Mouse (Mus musculus) lung, postnatal 10 days (tissue): ENCODE results near the gene Umad1.

Source experiments
- DNase-seq: peaks from one replicate; pipeline ENCODE4 v3.0.0; 2021

Umad1 gene

DNA sequence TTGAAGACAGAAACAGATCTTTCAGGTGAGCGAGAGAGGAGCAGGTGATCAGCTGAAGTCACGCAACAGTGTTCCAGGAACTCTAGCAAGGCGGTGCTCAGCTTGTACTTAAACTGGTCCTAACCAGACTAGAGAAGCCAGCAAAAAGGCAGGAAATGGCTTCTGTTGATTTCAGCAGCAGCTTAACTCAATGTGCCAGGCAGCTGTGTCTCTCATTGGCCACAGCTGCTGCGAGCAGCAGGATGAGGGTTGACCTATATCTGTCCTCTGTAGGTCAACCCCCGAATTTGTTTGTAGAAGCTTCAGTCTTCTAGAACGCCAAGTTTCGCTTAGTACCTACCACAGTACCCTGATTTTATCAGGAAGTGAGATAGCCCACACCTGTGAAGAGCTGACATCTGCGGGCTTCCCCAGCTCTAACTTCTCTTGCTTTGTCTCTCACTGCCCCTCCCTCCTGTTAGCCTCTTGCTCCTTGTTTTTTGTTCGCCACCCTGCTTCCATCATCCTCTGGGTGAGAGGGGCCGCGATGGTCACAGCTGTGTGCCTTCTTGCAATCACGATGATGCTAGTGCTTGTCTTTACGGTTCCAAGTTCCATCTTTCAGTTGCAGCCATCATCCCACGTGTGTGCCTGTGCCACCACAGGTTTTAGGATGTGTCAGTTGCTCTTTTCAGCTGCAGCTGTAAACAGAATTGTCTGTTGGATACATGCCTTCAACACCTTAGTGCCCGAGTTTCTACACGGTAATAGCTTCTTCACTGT lies 226.5 kb downstream of the Umad1 start:
- peak; percentile 34 for DNase-seq

DNA sequence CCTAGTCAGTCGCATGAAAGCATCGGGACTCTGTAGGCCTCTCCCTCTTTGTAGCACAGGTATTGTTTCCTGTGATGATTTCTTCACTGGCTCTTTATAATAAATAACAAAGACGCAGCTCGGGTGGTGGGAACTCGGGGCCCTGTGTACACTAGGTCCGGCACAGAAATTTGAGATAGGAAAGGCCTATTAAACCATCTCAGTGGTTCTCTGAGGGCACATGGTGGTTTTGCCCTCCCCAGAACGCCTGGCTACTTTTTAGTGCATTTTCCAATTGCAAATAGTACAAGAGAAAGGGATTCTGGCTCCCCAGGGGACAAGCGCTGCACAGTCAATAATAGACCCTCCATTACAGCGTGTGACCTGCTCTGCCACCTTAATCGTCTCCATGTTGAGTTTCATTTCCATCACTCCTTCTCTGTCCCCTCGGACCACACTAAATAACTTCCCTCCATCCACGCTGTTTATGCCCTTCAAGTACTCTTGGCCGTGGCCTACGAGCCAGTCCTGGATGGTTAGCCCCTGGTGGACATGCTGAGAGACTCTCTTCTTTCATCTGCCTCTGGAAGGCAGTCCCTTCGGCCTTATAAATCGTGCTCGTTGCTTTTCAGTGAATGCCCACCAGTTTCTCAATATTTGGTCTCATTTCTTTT lies 227.4 kb downstream of the Umad1 start:
- no peak for DNase-seq

GRCm38 (mm10) chr6:8487044-8487853 lies 228.2 kb downstream of the Umad1 start:
- no peak for DNase-seq

DNA sequence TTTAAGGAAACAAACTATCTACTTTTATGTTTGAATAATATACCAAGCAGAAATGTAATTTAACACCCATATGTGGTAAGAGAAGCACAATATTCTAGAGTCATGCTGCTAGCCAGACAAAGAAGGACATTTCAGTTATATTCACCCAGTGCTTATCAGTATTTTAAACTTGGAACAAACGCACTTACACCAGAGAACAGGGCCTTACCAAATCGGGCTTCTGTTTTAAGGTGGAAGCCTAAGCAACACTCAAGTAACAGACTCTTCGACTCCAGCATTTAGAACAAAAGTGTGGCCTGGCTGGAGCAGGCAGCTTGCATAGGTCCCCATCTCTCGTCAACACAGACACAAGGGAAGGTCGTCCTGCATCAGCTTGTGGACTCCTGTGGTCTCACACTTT lies 229.2 kb downstream of the Umad1 start:
- no peak for DNase-seq

DNA sequence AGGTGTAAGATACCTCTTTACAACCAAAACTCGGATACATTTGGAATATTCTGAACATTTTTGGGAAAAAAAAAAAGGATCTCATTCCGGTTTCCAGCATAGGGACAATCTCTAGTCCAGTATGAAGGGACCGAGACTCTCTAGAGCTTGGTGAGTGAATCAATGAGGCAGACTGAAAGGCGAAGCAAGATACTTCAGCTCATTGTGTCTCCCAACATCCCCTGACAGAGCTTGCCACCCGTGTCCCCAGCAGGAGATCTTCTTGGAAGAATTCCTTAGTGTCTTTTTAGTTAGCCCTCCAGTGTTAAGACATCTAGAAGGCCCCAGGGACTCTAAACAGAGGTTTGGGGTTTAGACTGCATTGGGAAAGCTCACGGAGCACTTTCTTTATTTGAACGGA lies 230.2 kb downstream of the Umad1 start:
- DNase-seq: no peak

DNA sequence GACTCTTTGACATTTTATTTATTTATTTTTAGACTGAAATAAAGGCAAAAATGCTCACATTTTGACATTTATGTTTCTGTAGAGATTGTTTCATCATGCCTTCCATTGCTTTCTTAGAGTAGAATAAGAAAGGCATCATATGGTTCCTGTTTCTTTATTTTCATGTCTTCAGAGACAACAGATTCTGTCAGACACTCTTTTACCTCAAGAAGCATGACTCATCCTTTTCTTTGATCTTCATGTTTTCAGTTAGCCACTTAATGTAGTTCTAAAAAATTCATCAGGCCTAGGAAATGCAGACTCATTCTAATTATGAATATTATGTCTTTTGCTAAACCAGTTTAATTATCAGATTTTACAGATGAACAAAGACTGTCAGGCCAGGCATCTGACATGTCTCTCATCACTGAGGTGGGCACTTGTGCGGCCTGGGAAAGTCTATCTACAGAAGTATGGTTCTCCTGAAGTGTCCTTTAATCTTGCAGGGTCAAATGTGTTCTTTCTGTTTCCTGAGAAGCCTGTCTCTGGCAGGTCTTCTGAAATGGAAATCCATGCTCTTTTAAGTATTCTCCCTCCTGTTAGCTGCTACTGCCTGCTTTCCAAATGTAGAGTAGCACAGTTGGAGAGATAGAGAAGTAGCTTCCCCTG lies 231.0 kb downstream of the Umad1 start:
- no peak for DNase-seq

GRCm38 (mm10) chr6:8492248-8492647 lies 233.2 kb downstream of the Umad1 start:
- DNase-seq: no peak

DNA sequence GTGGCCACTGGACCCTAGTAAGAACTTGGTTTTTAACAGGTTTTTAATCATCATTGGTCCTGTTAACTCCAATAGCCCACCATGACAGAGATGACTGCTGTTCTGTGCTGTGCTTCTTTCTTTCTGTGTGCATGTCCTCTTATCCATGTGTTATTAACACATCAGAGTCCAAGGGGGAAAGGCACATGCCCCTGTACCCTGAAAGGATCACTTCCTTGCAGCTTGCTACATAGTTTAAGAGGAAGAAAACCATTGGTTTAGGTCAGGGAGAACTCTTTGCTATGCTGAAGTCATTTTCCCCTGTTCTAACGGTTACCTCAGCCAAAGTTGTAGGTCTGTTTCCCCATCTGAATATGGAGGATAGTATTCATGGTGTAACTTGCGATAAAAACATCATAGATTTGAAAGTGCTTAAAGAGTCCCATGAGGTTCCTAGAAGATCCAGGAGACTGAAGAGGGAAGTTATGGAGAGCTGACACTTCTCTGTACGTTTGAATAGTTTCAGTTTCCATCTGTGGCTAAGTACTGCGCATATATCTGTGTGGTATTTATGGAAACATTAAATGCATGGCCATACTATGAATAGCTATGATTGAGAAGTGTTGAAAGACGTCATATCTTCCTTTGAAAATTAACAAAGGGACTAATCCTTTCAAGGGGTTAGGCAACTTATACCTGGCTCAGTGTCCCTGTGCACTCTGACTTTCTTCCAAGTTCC lies 236.2 kb downstream of the Umad1 start:
- no peak for DNase-seq

- no peak for DNase-seq
These were observed 236.7 kb downstream of the Umad1 start for GRCm38 (mm10) chr6:8495827-8496222.

- no peak for DNase-seq
These were observed 238.3 kb downstream of the Umad1 start for GRCm38 (mm10) chr6:8497234-8497867.

DNA sequence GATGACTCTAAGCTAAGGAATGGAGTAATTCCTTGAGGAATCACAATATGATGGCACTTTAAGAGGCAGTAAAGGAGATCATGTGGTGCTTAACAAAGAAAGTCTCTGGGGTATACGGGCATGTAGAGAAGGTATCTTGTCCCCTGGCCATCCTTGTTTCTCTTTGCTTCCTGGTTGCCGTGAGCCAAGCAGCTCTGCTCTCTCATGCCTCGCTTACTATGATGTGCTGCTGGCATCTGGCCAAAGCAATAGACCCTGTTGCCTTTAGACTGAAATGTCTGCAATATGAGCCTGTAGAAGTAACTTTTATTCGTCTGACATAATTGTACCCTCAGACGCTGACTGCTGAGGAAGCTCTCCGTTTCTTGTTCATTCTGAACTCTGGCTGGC lies 238.8 kb downstream of the Umad1 start:
- no peak for DNase-seq

DNA sequence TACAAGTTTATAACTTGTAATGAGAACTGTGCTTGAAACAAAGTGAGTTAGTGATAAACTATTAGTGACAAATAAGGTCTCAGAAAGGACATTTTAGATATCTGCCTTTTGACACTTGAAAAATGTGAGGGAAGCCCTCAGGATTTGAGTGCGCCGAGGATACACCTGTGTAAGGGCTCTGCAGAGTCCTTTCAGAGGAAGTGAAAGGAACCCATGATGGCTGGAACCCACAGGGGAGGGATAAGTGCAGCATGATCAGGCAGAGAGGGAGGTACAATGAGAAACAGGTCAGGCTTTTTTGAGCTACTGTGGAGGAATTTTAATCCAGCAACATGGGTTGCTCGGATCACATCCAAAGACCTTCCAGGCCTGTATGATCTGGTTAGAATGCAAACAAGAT lies 239.9 kb downstream of the Umad1 start:
- DNase-seq: no peak

- no peak for DNase-seq
These were observed 244.9 kb downstream of the Umad1 start for GRCm38 (mm10) chr6:8503953-8504352.

DNA sequence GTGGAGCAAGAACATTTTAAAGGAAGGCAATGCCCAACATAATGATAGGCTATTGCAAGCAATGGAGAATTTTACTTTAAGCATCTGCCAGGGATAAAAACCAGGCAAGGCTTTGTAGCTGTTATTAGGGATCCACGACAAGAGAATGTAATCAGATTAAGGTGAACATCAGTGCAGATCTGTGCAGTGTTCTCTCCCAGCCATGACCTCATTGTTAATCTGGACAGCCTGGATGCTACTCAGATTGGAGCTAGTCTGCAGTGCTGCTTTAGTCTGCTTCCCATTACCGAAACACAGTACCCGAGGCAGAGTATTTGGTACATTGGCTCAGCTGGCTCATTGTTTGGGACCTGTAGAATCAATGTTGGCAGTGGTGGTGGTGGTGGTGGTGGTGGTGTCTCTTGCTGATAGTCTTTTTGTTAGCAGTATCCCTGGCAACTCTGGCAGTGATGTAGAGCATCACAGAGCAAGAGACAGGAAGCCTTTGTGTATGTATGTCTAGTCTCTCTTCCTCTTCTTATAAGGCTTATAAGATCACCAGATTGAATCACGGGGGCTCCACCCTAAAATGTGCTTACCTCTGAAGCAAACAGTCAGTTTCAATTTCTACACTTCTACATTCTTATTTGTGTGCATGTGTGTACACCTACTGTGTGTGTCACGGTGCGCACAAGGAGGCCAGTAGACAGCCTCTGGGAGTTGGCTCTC lies 245.6 kb downstream of the Umad1 start:
- DNase-seq: peak; percentile 62

GRCm38 (mm10) chr6:8506631-8507030 lies 247.5 kb downstream of the Umad1 start:
- DNase-seq: no peak
